Mouse (Mus musculus) heart, embryonic 16.5 days (tissue): ENCODE results near the gene Vars. TPM values are rescaled to one million over a fixed set of nuclear protein-coding genes. Genes with fewer than 3 reads are reported as not detected.
A peak's percentile ranks its signal among the peaks of the same experiment; 100 is the strongest.
"Not testable (repeated sequence)": the region's sequence is repeated elsewhere in the genome, so short reads cannot be mapped to it uniquely, and the experiment has no call there.

Source experiments
- ATAC-seq: fragments of 200-750 bp; cut with Nextera tagmentation; replicated peaks from 2 replicates; pipeline ENCODE4 v1.8.0; 2017; ENCODE audit warnings: moderate number of reproducible peaks; ENCODE audit not compliant: insufficient read depth, low FRiP score; ENCODE audit errors: extremely low read depth
- H3K27ac ChIP-seq: fragments of 300-500 bp; sonication (generic); 2 replicates; pipeline ENCODE4 v1.5.1; 2014; ENCODE audit warnings: mild to moderate bottlenecking, low read length, control low read depth, moderate library complexity
- H3K27me3 ChIP-seq: fragments of 300-500 bp; sonication (generic); 2 replicates; pipeline ENCODE4 v1.6.1; 2014; ENCODE audit warnings: low read length, mixed read lengths; ENCODE audit not compliant: control insufficient read depth, insufficient read depth
- H3K36me3 ChIP-seq: fragments of 300-500 bp; sonication (generic); 2 replicates; pipeline ENCODE4 v1.6.1; 2014; ENCODE audit not compliant: control insufficient read depth, insufficient read depth
- H3K4me1 ChIP-seq: fragments of 300-500 bp; sonication (generic); 2 replicates; pipeline ENCODE4 v1.6.1; 2014; ENCODE audit warnings: low read length, mixed read lengths; ENCODE audit not compliant: control insufficient read depth, insufficient read depth
- H3K4me2 ChIP-seq: fragments of 300-500 bp; sonication (generic); 2 replicates; pipeline ENCODE4 v1.6.1; 2014; ENCODE audit warnings: low read depth, mild to moderate bottlenecking, control low read depth, low read length
- H3K4me3 ChIP-seq: fragments of 300-500 bp; sonication (generic); 2 replicates; pipeline ENCODE4 v1.5.1; 2014; ENCODE audit warnings: mild to moderate bottlenecking, control low read depth, low read length
- H3K9ac ChIP-seq: fragments of 300-500 bp; sonication (generic); 2 replicates; pipeline ENCODE4 v1.6.1; 2014; ENCODE audit warnings: low read length, control low read depth
- H3K9me3 ChIP-seq: fragments of 300-500 bp; sonication (generic); replicated peaks from 2 replicates; pipeline ENCODE4 v1.6.1; 2016; ENCODE audit warnings: low read length; ENCODE audit not compliant: control insufficient read depth
- WGBS: fragments of 180-500 bp; shearing (Covaris S2); extraction: QIAGEN DNeasy Blood & Tissue Kit; methylation state at CpG from one replicate; pipeline ENCODE4 v1.1.7; 2014; 5-methylcytosine and 5-hydroxymethylcytosine counted together
- polyA plus RNA-seq: library from polyadenylated mRNA; unstranded; fragments of >200 nt; fragmentation: Nextera tagmentation; extraction: Ambion mirVana; gene quantifications from 2 replicates; pipeline ENCODE4 v1.2.1, GENCODE M21; 2015

Vars gene
- polyA plus RNA-seq, 1 experiment from 2014 or later: 75.0 TPM

DNA sequence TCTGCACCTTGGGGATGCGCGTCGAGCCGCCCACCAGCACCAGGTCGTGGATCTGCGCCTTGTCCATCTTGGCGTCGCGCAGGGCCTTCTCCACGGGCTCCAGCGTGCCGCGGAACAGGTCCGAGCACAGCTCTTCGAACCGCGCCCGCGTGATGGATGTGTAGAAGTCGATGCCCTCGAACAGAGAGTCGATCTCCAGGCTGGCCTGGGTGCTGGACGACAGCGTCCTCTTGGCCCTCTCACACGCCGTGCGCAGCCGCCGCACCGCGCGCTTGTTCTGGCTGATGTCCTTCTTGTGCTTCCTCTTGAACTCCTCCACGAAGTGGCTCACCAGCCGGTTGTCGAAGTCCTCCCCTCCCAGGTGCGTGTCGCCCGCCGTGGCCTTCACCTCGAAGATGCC lies 42.8 kb upstream of the Vars start:
- H3K4me3 ChIP-seq, H3K27me3 ChIP-seq, H3K4me1 ChIP-seq, H3K4me2 ChIP-seq, H3K27ac ChIP-seq, H3K36me3 ChIP-seq, ATAC-seq, H3K9me3 ChIP-seq, H3K9ac ChIP-seq: not testable (repeated sequence)
- 24% methylated on average over 29 of the region's 40 CpGs for WGBS

DNA sequence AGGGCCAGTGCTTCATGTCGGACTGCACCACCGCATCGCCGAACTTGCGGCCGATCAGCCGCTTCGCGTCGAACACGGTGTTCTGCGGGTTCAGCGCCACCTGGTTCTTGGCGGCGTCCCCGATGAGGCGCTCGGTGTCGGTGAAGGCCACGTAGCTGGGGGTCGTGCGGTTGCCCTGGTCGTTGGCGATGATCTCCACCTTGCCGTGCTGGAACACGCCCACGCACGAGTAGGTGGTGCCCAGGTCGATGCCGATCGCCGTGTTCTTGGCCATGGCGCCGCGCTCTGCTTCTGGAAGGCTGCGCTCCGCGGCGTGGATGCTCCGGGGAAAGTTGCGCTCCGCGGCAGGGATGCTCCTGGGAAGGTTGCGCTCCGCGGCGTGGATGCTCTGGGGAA lies 42.1 kb upstream of the Vars start:
- not testable (repeated sequence) for H3K9me3 ChIP-seq, H3K36me3 ChIP-seq, H3K27me3 ChIP-seq, H3K4me1 ChIP-seq, H3K27ac ChIP-seq, H3K9ac ChIP-seq
- peak overlapping the region; percentile 62 for H3K4me3 ChIP-seq
- 0 out of 2 replicates have a peak, but pooled peaks have one; percentile 2 for ATAC-seq
- WGBS: under 1% methylated on average over 26 of the region's 47 CpGs
- peak overlapping the region; percentile 81 for H3K4me2 ChIP-seq

DNA sequence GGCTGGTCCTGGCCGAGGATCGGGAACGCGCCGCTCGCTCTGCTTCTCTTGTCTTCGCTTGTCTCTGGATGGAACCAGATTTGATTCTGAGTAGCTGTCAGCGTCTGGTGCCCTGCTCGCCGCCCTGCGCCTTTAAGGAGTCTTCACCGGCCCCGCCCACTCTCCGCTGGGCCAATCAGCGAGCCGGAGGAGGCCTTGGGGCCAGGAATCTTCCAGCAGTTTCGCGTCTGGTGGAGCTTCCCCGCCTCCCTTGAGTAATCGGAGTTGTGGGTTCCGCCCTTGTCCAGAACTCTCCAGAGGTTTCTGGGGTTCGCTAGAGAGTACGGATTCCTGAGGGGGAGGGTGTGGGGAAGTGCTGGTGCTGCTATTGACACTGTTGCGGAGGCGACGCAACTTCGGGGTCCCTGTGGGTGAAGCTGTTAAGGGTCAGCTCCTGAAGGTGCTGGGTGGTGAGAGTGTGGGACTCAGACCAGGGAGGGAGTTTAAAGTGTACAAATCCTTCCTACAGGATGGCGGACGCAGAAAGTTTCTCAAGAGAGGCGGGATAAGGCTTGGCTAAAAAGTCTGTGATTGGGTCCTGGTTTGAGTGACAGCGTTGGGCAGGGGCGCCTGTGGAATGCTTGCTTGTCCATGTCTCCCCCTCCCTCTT lies 41.5 kb upstream of the Vars start, which contains the start of gene Hspa1b:
Gene Hspa1b, minus strand, starts transcription at position 109 of the 649 bp plus-strand sequence.
- not testable (repeated sequence) for H3K36me3 ChIP-seq
- peak within 1 kb of the TSS; percentile 95 for H3K27ac ChIP-seq

DNA sequence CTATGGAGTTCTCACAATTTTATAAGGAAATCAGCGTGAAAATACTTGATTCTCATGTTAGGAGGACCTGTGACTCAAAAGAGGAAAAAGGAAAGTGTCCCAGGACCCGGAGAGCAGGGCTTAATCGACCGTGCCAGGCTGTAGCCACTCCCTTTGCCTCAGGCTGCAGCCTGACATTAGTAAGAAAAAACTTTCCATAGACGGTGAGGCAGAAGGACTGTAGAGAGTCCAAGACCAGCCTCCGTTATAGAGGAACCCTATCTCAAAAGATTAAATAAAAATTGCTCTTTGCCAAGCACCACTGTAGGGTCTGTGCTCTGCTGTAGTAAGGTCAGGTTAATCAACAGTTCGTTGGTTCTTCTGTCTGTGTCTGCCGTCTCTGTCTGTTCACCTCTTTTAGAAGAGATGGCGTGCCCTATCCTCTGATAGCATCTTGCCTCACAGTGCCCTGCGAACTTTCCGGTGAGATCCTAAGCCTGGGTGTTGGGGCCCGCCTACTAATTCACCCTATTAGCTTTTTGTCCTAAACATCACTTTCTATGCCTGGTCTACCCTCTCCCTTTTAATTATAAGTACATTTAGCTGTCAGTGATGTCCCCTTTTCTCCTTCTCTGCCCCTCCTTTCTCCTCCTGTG lies 40.8 kb upstream of the Vars start:
- Histone ChIP-seq H3K4me3 (peak overlapping the region; percentile 62), H3K36me3 (no peaks in the 10 kb centered on the region), H3K27ac (peak overlapping the region; percentile 95), H3K9me3 (no peaks in the 10 kb centered on the region), H3K4me1 (peaks cover 6% of the 10 kb centered on the region), H3K4me2 (peak overlapping the region; percentile 81), H3K27me3 (no peaks in the 10 kb centered on the region), H3K9ac (peak overlapping the region; percentile 72)
- ATAC-seq: no peak
- WGBS: 13% methylated on average over 12 of the region's 12 CpGs

More for the DNA sequence above, 41.5 kb upstream of the Vars start, which contains the start of gene Hspa1b:
- Histone ChIP-seq H3K9ac (peak within 1 kb of the TSS; percentile 72), H3K4me2 (peak within 1 kb of the TSS; percentile 81), H3K4me3 (peak within 1 kb of the TSS; percentile 62)
- H3K27me3 ChIP-seq, H3K9me3 ChIP-seq, H3K4me1 ChIP-seq: not testable (repeated sequence)
- WGBS: under 1% methylated on average over 29 of the region's 32 CpGs
- peak; percentile 90 for ATAC-seq

DNA sequence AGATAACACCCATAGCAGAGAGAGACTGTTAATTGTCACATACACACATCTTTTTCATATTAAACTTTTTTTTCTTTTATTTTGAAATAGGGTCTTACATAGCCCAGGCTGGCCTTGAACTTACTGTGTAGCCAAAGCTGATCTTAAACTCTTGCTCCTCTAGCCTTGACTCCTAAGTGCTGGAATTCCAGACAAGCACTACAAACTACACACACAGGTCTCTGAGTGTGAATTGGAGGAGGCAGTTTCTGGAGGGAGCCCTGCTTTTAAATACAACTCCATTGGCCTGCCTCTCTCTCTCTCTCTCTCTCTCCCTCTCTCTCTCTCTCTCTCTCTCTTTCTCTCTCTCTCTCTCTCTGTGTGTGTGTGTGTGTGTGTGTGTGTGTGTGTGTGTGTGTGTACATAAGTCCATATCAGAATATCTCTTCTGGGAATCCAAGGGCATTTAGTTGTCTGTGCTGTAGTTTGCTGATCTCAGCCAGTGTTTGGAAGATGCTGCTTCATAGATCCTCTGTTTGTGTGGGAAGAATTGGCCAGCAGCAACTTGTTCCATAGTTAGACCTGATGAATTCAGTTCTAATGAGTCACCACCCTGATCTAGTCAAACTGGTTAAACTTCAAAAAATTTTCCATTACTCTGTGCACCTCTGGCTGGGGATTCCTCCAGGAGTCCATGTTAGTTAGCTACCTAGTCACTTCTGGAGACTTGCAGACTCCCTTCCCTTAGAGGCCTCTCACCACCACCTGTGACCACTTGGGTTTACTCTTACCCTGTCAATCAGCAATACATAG lies 39.9 kb upstream of the Vars start:
- no peaks in the 10 kb centered on the region for H3K9me3 ChIP-seq
- H3K27ac ChIP-seq: 0 out of 2 replicates have a peak overlapping the region, but pooled peaks have one; percentile 9
- H3K4me1 ChIP-seq: peaks cover 6% of the 10 kb centered on the region
- H3K9ac ChIP-seq: no peak overlapping the region
- no peak overlapping the region for H3K4me3 ChIP-seq
- H3K27me3 ChIP-seq: no peaks in the 10 kb centered on the region; the same call in 1 of the 2 replicates
- no peaks in the 10 kb centered on the region for H3K36me3 ChIP-seq
- ATAC-seq: no peak
- H3K4me2 ChIP-seq: no peak overlapping the region

DNA sequence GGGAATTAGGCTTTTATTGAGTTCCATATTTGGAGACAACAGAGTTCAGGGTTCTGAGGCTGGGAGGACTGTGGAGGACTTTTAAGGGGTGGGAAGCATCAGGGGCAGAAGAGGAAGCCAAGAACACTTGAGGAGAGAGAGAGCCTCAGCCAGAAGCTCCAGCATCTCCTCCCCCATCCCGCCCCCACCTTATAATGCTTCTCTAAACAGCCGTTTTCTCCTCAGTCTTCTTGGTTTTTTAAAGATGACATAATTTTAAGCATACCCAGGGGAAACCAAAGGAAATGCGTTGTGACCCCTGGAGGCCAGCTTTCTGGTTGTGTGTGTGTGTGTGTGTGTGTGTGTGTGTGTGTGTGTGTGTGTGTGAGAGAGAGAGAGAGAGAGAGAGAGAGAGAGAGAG lies 38.7 kb upstream of the Vars start:
- Histone ChIP-seq H3K4me1 (peaks cover 6% of the 10 kb centered on the region), H3K27ac (peak overlapping the region; percentile 7; the same call in 1 of the 2 replicates), H3K9me3 (no peaks in the 10 kb centered on the region), H3K36me3 (no peaks in the 10 kb centered on the region), H3K4me3 (no peak overlapping the region), H3K27me3 (no peaks in the 10 kb centered on the region; the same call in 1 of the 2 replicates), H3K4me2 (no peak overlapping the region), H3K9ac (no peak overlapping the region)
- ATAC-seq: no peak
- 6% methylated on average over 3 of the region's 3 CpGs for WGBS

DNA sequence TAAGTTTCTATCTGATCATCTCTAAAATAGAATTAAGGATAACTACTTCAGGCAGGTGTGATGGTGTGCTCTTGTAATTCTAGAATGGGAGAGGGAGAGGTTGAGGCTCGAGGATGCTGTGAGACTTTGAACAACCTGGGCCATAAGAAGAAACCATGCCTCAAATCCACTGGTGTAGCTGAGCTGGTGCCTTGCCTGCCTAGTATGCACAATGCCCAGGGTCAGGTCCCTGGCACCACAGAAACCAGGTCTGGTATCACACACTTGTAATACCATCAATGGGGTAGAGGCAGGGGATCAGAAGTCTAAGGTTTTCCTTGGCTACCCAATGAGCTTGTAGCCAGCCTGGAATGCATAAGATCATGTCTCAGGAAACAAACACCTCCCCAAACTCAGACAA lies 37.9 kb upstream of the Vars start:
- no peaks in the 10 kb centered on the region; the same call in 1 of the 2 replicates for H3K27me3 ChIP-seq
- no peak overlapping the region for H3K9ac ChIP-seq
- WGBS: 50% methylated on average over 1 of the region's 1 CpGs
- H3K4me3 ChIP-seq: no peak overlapping the region
- no peaks in the 10 kb centered on the region for H3K9me3 ChIP-seq
- H3K4me1 ChIP-seq: peaks cover 6% of the 10 kb centered on the region
- H3K27ac ChIP-seq: no peak overlapping the region
- H3K4me2 ChIP-seq: no peak overlapping the region
- no peaks in the 10 kb centered on the region for H3K36me3 ChIP-seq
- ATAC-seq: no peak

DNA sequence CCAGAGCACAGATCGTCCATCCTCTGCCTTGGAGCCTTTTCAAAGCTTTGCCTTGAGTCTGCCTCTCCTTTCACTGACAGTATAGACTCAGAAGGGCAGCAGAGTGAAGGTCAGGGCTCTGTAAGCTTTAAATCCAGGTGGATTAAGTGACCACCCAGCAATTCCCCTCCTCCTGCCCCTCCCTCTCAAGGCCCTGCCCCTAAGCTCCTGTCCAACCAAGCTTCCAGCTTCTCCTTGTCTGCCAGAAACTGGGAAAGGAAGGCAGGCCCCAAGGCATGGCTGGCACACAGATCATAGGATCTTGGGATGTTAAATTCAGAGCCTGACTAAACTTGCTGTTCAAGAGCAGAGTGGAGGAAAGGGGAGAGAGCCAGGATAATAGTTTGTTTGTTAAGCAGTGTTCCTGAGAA lies 36.1 kb upstream of the Vars start:
- Histone ChIP-seq H3K9me3 (no peaks in the 10 kb centered on the region), H3K9ac (peak overlapping the region; percentile 30; the same call in 1 of the 2 replicates), H3K27me3 (peaks cover 13% of the 10 kb centered on the region), H3K36me3 (no peaks in the 10 kb centered on the region), H3K4me1 (peaks cover 6% of the 10 kb centered on the region), H3K4me3 (no peak overlapping the region), H3K4me2 (no peak overlapping the region), H3K27ac (no peak overlapping the region)
- ATAC-seq: no peak
- WGBS: 41% methylated on average over 1 of the region's 1 CpGs
